Mouse (Mus musculus): ENCODE measurements around the gene Slc26a5.

The Slc26a5 gene

DNA sequence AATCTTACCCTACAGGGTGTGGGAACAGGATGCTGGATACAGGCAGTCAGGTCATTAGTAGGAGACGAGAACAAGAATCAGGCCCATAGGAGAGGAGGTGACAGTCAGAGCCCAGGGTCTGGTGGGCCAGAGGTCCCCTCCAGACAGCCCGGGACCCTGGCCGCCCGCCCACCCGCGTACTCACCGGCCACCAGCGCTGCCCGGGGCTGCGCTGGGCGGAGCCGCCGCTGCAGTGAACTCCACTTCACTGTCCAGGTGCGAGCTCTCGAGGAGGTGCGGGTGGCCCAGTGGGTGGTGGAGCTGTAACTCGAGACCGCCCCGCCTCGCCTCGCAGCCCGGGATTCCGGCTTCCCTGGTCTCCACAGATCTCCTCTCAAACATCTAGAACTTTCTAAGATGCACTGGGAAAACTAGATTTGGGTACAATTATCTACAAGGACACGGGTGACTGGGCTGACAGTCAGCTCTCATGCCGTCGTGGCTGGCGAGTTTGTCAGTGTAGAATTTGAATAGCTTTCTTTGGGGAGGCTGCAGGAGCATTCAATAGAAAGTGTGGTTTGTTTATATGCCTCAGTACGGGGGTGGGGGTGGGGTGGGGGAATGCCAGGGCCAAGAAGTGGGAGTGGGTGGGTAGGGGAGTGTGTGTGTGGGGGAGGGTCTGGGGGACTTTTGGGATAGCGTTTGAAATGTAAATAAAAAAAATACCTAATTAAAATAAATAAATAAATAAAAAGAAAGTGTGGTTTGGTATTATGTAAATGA is at the start of gene Slc26a5:
Gene Slc26a5, minus strand, starts transcription at position 259 of the 762 bp plus-strand sequence.
- peak; percentile 13 to 20 for DNase-seq

DNA sequence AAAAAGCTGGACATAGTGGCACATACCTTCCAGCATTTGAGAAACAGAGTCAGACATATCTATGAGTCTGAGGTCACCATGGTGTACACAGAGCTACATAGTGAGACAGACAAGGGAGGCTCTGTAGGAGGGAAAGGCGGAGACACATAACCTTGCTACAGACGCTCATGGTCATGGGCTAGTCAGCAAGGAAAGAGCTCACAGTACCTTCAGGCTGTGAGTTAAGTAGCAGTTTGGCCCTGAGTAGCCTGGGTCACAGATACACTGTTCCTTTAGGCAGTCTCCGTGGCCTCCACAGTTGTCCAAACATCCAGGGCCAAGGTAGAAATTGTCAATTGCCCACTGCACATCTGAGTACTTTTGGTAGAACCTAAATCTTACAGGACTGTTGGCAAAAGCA is 49.4 kb upstream of the Slc26a5 start:
- no peak for DNase-seq

- no peak for DNase-seq
These were observed 47.6 kb upstream of the Slc26a5 start for GRCm38 (mm10) chr5:21912835-21913530.

- no peak for DNase-seq
These were observed 45.3 kb upstream of the Slc26a5 start for GRCm38 (mm10) chr5:21910726-21911125.

GRCm38 (mm10) chr5:21909713-21910112 is 44.3 kb upstream of the Slc26a5 start:
- DNase-seq: no peak

GRCm38 (mm10) chr5:21901411-21901810 is 36.0 kb upstream of the Slc26a5 start:
- no peak for DNase-seq

DNA sequence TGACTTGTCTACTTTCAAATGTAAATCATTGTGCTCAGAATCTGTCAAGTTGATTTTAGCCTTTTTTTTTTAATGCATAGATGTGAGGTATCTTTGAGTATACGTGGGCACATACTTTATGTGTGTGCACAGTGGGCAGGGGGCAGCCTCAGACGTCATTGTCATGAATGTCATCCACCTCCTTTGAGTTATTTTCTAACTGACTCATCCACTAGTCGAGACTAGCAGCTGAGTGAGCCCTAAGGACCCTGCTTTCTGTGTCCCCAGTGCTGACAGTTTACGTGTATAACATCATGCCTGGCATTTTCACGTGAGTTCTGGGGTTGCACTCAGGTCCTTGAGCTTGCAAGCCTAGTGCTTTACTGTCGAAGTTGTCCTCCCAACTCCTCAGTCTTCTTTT is 35.5 kb upstream of the Slc26a5 start:
- no peak for DNase-seq

DNA sequence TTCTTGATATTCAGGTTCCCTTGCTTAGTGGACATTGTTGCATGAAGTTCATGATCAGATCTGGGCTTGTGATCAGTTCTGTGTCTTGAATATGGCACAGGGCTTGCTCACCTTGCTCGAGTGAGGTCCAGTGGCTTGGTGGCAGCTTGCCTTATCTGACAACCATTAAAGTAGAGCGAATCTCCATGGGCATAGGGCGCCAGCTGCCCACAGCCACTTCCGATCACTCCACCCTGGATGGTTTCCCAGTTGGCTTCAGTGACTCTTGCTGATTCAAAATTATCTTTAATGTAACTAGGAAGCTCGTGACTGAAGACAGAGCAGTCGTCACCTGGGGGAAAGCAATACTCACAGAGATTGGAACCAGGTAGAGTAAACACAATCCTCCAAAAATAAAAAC is 33.5 kb upstream of the Slc26a5 start:
- peak; percentile 75 to 86 for DNase-seq

DNA sequence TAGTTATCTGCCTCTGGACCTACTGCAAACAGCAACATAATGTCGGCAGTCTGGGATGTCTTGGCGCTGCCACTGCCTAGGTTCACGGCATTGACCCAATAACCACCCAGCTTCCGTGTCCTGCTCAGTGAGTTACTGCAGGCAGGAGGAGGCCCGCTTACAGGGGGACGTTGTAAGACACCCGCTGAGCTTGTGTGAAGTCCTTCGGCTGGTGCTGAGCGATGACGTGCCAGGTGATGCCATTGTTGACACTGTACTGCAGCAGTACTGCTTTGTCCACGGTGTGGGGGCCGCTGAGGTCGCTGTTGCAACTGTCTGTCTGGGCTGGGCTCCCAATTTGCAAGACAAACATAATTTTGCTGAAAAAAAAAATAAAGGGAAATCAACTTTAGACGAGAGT is 31.2 kb upstream of the Slc26a5 start:
- DNase-seq: no peak

- no peak for DNase-seq
These were observed 28.8 kb upstream of the Slc26a5 start for GRCm38 (mm10) chr5:21894168-21894567.

DNA sequence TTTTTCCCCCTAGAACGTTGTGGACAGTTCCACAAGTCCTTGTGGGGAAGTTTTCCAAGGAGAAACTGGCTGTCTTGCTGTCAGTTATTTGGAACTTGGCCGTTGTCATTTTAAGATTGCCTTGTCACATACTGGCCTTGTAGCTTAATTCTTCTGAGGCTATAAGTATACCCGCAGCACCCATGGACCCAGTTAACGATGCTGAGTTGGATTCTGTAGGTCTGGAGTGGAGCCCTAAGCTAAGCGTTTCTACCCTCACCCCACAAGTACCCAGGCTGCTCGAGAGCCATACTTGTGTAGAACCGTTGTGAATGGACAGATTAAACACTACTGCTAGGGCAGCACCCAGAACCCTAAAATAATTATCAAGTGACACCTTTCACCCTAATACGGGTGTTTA is 1.3 kb upstream of the Slc26a5 start:
- DNase-seq: no peak

GRCm38 (mm10) chr5:21866311-21866712 is 908 bp upstream of the Slc26a5 start:
- peak; percentile 44 to 46 for DNase-seq

- DNase-seq: no peak
These were observed 6.8 kb downstream of the Slc26a5 start for GRCm38 (mm10) chr5:21858653-21859052.

DNA sequence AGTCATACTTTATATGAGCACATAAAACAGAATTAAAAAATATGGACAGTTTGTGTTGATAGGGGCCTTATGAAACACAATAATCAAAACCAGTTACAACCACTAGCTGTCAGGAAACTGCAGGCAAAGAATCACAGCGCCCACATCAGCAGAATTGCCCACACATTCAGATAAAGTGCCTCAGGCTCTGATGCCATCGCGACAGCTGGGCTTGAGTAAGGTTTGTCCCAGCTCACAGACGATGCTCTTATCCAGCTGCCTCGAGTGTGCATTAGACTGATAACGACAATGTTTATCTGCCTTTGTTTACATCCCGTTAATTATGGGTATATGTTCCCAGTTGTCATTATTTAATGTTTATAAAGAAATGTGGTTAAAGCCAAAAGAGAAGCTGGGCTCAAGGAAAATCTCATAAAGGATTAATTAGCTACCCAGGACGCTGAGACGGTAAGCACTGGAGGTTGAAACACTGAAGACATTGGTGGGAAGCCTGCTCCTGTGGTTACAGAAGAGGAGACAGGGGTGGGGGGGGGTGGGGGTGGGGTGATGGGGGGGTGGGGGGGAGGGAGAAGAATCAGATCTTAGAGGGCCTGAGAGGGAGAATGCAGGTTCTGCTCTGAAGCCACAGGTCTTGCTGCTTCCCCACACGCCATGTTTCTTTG is 13.6 kb downstream of the Slc26a5 start:
- no peak for DNase-seq

DNA sequence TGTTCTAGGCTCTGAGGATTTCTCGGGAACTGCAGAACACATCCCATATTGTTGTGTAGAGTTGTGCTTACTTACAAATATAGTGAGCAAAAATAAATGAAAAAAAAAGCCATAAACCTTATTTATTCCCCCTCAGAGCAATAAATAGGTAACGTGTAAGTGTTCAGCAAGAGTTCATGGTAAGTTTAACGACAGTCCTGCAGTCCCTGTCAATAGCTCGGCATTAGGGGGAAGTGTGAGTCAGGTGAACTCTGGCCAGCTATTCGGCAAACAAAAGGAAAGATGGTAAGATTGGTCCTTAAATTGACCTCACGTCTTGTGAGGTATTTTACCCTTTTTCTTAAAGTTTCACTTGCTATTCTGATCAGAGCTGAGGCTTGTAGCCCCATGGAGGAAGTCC is 18.0 kb downstream of the Slc26a5 start:
- no peak for DNase-seq

DNA sequence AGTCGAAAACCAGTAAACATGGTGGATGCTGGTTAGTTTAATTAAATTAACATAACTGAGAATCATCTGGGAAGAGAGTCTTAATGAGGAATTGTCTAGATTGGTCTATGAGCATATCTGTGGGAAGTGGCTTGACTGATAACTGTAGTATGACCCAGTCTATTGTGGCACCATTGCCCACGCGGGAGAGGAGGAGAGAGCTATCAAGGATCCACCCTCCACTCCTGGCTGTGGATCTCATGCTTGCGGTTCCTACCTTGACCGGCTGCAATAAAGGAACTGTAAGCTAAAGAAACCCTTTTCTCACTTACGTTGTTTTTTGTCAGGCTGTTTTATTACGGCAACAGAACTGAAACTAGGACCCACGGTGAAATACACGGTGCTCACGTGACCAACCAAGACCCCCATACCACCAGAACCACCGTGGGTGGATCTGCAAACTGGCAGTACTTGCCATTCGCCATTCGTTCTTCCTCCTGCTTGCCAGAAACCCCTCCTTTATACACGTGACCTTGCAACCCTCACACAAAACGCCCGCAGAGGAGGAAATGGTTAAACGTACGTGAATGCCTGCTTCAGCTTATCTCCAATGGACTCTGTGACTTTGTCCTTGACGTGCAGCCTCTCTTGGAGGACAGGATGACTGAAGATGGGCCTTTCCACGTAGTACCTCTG is 18.7 kb downstream of the Slc26a5 start:
- DNase-seq: no peak

DNA sequence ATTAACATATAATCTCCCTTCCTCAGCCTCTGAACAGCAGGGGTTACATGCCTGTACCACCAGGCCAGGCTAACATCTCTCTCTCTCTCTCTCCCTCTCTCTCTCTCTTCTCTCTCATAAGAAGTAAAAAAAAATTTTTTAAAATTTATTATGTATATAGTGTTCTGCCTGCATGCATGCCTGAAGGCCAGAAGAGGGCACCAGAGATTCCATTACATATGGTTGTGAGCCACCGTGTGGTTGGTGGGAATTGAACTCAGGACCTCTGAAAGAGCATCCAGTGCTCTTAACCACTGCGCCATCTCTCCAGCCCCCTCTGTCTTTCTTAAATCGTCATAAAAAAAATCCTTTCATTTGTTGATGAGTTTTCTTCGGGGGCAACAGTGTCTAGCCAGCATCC is 20.7 kb downstream of the Slc26a5 start:
- DNase-seq: no peak

DNA sequence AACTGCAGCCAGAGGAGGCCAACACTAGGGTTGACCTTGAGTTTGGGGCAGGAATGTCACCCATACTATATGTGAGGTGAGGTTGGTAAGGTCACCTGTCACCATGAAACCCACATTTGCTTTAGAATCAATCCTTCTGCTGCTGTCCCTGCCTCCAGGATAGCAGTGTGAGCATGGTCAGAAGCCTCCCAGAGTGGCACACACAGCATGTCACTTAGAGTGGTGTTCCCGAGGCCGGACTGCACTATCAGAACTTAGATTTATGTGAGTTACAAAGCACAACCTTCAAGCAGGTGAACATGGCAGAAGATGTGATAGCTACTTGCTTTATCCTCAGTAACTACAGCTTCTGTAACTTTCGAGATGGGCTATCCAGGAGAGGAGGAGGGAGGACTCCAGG is 33.6 kb downstream of the Slc26a5 start:
- no peak for DNase-seq

DNA sequence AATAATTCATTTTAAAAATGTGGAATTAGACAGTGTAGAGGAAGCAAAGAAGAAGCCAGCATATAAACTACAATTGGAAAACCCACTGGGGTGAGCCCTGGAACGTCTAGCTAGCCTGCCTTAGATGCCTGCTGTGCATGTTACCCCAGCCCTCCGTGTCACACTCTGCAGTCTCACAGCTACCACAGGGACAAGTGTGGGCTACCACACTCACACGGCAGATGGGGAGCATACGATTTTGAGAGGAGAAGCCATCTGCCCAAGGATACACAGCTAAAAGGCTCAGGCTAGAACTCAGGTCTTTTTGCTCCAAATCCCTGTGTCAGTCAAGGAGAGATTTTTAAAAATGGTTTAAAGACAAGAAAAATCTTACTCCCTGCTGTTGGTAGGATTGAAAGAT is 36.5 kb downstream of the Slc26a5 start:
- no peak for DNase-seq

DNA sequence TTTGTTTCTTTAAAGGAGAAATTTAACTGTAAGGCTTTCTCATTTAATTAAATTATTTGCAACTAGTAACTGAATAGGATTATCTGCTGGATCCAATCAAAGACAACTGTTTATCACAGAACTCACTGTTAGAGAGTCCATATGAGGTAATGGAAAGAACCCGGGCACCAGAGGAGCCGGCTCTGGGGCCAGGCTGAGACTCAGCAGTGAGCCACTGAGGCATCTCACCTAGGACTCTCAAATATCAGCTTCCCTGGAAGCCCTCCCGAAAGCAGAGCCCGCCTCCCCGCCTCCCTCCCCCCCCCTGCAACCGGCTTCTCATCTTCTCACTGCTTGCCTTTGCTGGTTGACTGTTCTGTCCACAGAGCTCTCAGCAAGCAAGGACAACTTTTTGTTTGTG is 37.8 kb downstream of the Slc26a5 start:
- no peak for DNase-seq

GRCm38 (mm10) chr5:21826370-21826769 is 39.0 kb downstream of the Slc26a5 start:
- no peak for DNase-seq

- peak; percentile 53 to 76 for DNase-seq
These were observed 51.4 kb downstream of the Slc26a5 start for GRCm38 (mm10) chr5:21813994-21814393.

DNA sequence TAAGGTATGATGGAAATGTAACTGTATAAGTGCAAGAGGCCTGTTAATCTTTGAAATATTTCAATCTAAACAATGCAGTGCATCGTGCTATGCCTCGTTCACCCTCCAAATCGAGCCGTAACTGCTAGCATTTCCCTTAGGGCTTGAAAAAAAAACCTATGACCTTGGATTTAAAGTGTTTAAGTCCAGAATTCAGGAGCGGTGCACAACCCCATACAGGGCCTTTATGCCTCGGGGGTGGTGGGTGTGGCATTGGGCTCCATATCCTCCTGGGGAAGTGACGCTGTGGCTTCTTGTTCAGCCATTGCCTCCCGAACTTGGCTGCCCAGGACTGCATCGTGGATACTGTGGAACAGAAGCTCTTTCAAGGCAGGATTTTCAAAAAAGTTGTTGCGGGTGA is 54.5 kb downstream of the Slc26a5 start:
- DNase-seq: no peak
